Mouse (Mus musculus) CH12.LX (cell line): ENCODE measurements around the gene Atp8b4.
A peak's percentile ranks its signal among the peaks of the same experiment; 100 is the strongest.

Experiments used
- CTCF ChIP-seq, 2 experiments: IDR thresholded peaks in 1 of 2; conservative IDR thresholded peaks in 1 of 2; 2 replicates each; pipeline ENCODE4 v1.5.1; 2011 to 2012; ENCODE audit warnings: low read depth in 2 of 2, low read length in 2 of 2, improper control_type of control experiment in 1 of 2, inconsistent platforms in 1 of 2, mild to moderate bottlenecking in 1 of 2, moderate library complexity in 1 of 2
- EP300 ChIP-seq: IDR thresholded peaks from 2 replicates; pipeline ENCODE4 v1.6.1; 2011; ENCODE audit warnings: low read length, improper control_type of control experiment
- JUND ChIP-seq: conservative IDR thresholded peaks from 2 replicates; pipeline ENCODE4 v1.6.1; 2011; ENCODE audit warnings: low read depth, low read length, improper control_type of control experiment
- MAFK ChIP-seq: IDR thresholded peaks from 2 replicates; pipeline ENCODE4 v1.6.1; 2011; ENCODE audit warnings: low read length, improper control_type of control experiment; ENCODE audit not compliant: insufficient replicate concordance
- MAZ ChIP-seq: IDR thresholded peaks from 2 replicates; pipeline ENCODE4 v1.6.1; 2012; ENCODE audit warnings: low read depth, mild to moderate bottlenecking, inconsistent platforms, low read length, improper control_type of control experiment, moderate library complexity
- MEF2A ChIP-seq: IDR thresholded peaks from 2 replicates; pipeline ENCODE4 v1.6.1; 2014; ENCODE audit warnings: low read depth, mild to moderate bottlenecking, inconsistent platforms, low read length, improper control_type of control experiment, borderline replicate concordance
- MYC ChIP-seq: IDR thresholded peaks from 2 replicates; pipeline ENCODE4 v1.6.1; 2011; ENCODE audit warnings: low read depth, mild to moderate bottlenecking, improper control_type of control experiment, low read length
- POLR2A ChIP-seq: IDR thresholded peaks from 2 replicates; pipeline ENCODE4 v1.6.1; 2011; ENCODE audit warnings: low read depth, mild to moderate bottlenecking, improper control_type of control experiment, low read length
- POLR2AphosphoS2 ChIP-seq: IDR thresholded peaks from 2 replicates; pipeline ENCODE4 v1.6.1; 2011; ENCODE audit warnings: low read depth, low read length, improper control_type of control experiment
- RAD21 ChIP-seq: IDR thresholded peaks from 2 replicates; pipeline ENCODE4 v1.6.1; 2011; ENCODE audit warnings: low read depth, mild to moderate bottlenecking, low read length, improper control_type of control experiment, moderate library complexity
- RCOR1 ChIP-seq: conservative IDR thresholded peaks from 2 replicates; pipeline ENCODE4 v1.6.1; 2012; ENCODE audit warnings: low read depth, mild to moderate bottlenecking, inconsistent platforms, low read length, improper control_type of control experiment
- UBTF ChIP-seq: IDR thresholded peaks from 2 replicates; pipeline ENCODE4 v1.6.1; 2012; ENCODE audit warnings: low read depth, mild to moderate bottlenecking, inconsistent platforms, low read length, improper control_type of control experiment, moderate library complexity
- ZMIZ1 ChIP-seq: IDR thresholded peaks from 2 replicates; pipeline ENCODE4 v1.6.1; 2012; ENCODE audit warnings: low read depth, mild to moderate bottlenecking, inconsistent platforms, low read length, improper control_type of control experiment

GRCm38 (mm10) chr2:126311056-126311455 lies 189.4 kb downstream of the Atp8b4 start:
- TF ChIP-seq MYC: 0 out of 2 replicates have a peak, but pooled peaks have one; percentile 22
- no peak for TF ChIP-seq UBTF
- TF ChIP-seq POLR2A: no peak
- no peak for TF ChIP-seq MAZ
- no peak for TF ChIP-seq EP300
- no peak for TF ChIP-seq MEF2A
- no peak for TF ChIP-seq RAD21
- TF ChIP-seq JUND: no peak
- no peak for TF ChIP-seq POLR2AphosphoS2
- TF ChIP-seq MAFK: no peak
- no peak for TF ChIP-seq RCOR1
- 0 out of 4 replicates have a peak, but pooled peaks of 1 of the 2 experiments have one; percentile 7 for TF ChIP-seq CTCF (conservative IDR thresholded peaks at IDR 0.05 in 1 of 2, IDR thresholded peaks at IDR 0.05 in 1 of 2; ENCODE audit: low read depth in 2 of 2, low read length in 2 of 2)
- no peak for TF ChIP-seq ZMIZ1
